Mouse (Mus musculus): Measurements from ENCODE around the gene Cfap61. TPM values are rescaled to one million over a fixed set of nuclear protein-coding genes. Genes with fewer than 3 reads are reported as not detected.

Cfap61 gene
- polyA plus RNA-seq, 1 experiment from 2014 or later = 3.4 TPM

Other genes with a start within 250 kb of the Cfap61 start
- 151 and 160 TPM in 2 replicates for gene Naa20, start 32.7 kb upstream of the Cfap61 start, polyA plus RNA-seq (2015; fragmentation: Nextera tagmentation; extraction: Ambion mirVana)
- gene Crnkl1, start 230 bp downstream of the Cfap61 start, polyA plus RNA-seq (2015; fragmentation: Nextera tagmentation; extraction: Ambion mirVana) = 27.0 and 27.7 TPM in 2 replicates